Mouse (Mus musculus) liver, embryonic 14.5 days (tissue): ENCODE measurements at regions not wholly inside any gene's neighbourhood (a gene's known extent, or its start where the extent isn't known, plus 50 kb on each side); places are given as distances from the start of the nearest gene placed in this dataset.

Experiments used
- CTCF ChIP-seq: IDR thresholded peaks from 2 replicates; pipeline ENCODE4 v1.5.1; 2016; ENCODE audit warnings: antibody characterized with exemption, low read depth, control low read depth
- EP300 ChIP-seq: IDR thresholded peaks from 2 replicates; pipeline ENCODE4 v1.6.1; 2016; ENCODE audit warnings: antibody characterized with exemption, low read depth

DNA sequence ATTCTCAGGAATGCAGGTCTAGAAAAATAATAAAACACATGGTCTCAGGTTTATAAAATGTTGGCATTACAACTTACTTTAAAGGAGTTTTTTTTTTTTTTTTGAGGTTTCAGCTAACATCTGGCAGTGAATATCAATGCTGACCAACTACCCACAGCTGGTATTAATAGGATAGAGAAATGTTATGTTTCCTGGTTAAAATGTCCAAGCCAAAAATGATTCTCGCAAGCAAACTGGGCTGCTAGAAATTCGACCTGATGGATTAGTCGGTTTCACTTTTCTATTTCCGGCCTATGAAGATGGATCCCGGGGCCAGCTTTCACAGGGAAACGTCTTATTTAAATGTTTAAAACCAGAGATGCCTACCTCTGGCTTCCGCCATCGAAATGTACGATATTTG is 186.6 kb upstream of the Hnrnpa3 start:
- TF ChIP-seq CTCF (no peak), EP300 (no peak)
